Mouse (Mus musculus): ENCODE results near the gene Zfp770. TPM values are rescaled to one million over a fixed set of nuclear protein-coding genes. Genes with fewer than 3 reads are reported as not detected.

Gene Zfp770
- polyA plus RNA-seq, 1 experiment from 2014 or later, result 2.5 TPM

- Histone ChIP-seq H3K9me3 (ENCODE audit: low read length) (no peaks in the 10 kb centered on the region), H3K36me3 (ENCODE audit: insufficient read depth, low read length) (peaks cover 38% of the 10 kb centered on the region), H3K27ac (ENCODE audit: low read length) (no peak overlapping the region), H3K4me3 (ENCODE audit: low read depth, low read length) (no peak overlapping the region), H3K9ac (replicated peaks; ENCODE audit: low read depth) (no peak overlapping the region), H3K4me1 (ENCODE audit: insufficient read depth, low read depth, low read length) (no peaks in the 10 kb centered on the region), H3K27me3 (replicated peaks; ENCODE audit: insufficient read depth, low read length) (no peaks in the 10 kb centered on the region), H3K4me2 (replicated peaks; ENCODE audit: low read depth, low read length) (no peak overlapping the region)
- 90% methylated on average over 6 of the region's 6 CpGs for WGBS
- ATAC-seq (no peak), DNase-seq (ENCODE audit: low spot score) (no peak)
- TF ChIP-seq EP300 (IDR thresholded peaks at IDR 0.05) (no peak), CTCF (IDR thresholded peaks at IDR 0.05) (no peak)
These were observed 48.0 kb downstream of the Zfp770 start for GRCm38 (mm10) chr2:114153247-114153646.

DNA sequence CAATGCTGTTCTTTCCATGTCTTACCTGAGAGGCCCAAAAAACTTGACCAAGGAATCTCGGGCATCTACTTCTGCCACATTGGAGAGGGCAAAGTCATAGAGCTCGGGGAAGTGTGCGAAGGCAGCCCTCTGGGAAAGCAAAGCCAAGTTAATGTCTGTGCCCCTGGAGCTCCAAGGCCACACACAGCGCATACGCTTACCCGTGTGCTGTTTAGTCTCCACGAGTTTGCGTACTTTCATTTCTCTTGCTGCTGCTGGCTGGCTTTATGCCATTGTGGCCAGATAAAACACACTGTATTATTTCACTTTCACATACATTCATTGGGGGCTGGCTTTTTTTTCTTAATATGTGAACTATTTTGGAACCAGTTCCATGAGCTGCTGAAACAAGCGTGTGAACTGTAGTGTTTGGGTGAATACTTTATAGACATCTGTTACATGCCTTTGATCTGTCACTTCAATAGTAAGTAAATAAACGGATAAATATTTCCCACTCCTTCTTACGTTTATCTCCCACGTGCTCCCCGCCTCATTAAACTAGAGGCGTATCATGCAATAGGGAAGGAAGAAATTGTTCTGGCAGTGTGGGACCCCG lies 54.3 kb downstream of the Zfp770 start:
- peaks cover 27% of the 10 kb centered on the region for H3K36me3 ChIP-seq (ENCODE audit: insufficient read depth, low read length)
- WGBS, result 70% methylated on average over 15 of the region's 15 CpGs
- peak; percentile 30; the same call in 1 of the 2 replicates for ATAC-seq

DNA sequence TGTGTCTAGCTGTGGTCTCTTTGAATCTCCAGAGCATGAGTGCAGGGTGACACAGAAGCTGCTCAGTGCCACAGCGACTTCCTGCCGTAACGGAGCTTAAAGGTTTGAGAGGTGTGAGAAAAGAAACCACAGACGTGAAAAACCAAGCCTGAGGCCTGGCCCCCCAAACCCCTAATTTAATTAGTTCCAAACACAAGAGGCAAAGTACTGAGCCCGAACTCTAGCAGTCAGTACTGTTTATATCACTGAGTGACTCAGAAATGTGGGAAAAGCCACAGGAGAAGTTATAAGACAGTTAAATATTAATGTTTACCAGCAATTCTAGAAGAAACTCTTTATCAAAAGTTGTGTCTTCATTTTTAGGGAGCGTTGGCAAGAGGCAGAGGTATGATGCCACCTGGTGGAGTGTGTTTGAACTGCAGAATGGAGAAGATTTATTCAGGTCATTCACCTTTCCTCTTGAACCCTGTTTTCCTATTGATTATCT lies 55.9 kb downstream of the Zfp770 start:
- Histone ChIP-seq H3K9ac (replicated peaks; ENCODE audit: low read depth) (no peak overlapping the region), H3K27me3 (replicated peaks; ENCODE audit: insufficient read depth, low read length) (no peaks in the 10 kb centered on the region), H3K36me3 (ENCODE audit: insufficient read depth, low read length) (peaks cover 19% of the 10 kb centered on the region; the same call in 1 of the 2 replicates), H3K9me3 (ENCODE audit: low read length) (no peaks in the 10 kb centered on the region), H3K4me3 (ENCODE audit: low read depth, low read length) (no peak overlapping the region), H3K4me1 (ENCODE audit: insufficient read depth, low read depth, low read length) (no peaks in the 10 kb centered on the region), H3K4me2 (replicated peaks; ENCODE audit: low read depth, low read length) (no peak overlapping the region), H3K27ac (ENCODE audit: low read length) (no peak overlapping the region)
- WGBS, result 81% methylated on average over 6 of the region's 6 CpGs
- ATAC-seq (no peak), DNase-seq (ENCODE audit: low spot score) (peak; percentile 38)
- TF ChIP-seq EP300 (IDR thresholded peaks at IDR 0.05) (no peak), CTCF (IDR thresholded peaks at IDR 0.05) (peak; percentile 77)

More for the DNA sequence above, 54.3 kb downstream of the Zfp770 start:
- peak; percentile 36 for DNase-seq (ENCODE audit: low spot score)
- Histone ChIP-seq H3K4me1 (ENCODE audit: insufficient read depth, low read depth, low read length) (no peaks in the 10 kb centered on the region), H3K27me3 (replicated peaks; ENCODE audit: insufficient read depth, low read length) (no peaks in the 10 kb centered on the region), H3K4me3 (ENCODE audit: low read depth, low read length) (no peak overlapping the region), H3K9me3 (ENCODE audit: low read length) (no peaks in the 10 kb centered on the region), H3K9ac (replicated peaks; ENCODE audit: low read depth) (no peak overlapping the region), H3K27ac (ENCODE audit: low read length) (no peak overlapping the region), H3K4me2 (replicated peaks; ENCODE audit: low read depth, low read length) (no peak overlapping the region)
- TF ChIP-seq CTCF (IDR thresholded peaks at IDR 0.05), result no peak
- no peak for TF ChIP-seq EP300 (IDR thresholded peaks at IDR 0.05)

DNA sequence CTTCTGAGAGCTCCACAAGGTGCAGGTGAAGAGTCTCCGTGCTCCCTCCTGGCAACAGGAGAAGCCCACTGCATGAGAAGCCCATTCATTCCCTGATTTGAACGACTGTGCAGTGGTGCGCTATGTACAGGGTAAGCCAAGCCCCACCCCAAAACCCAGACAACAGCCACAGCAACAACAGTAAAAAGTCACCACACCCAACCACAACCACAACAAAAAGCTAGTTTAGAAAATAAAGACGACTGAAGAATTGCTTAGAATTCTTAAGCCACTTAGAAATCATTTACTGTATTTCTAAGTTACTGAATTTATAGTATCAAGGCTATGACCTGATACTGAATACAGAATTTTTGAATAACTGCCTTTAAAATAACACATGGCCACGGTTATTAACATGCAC lies 56.4 kb downstream of the Zfp770 start:
- no peaks in the 10 kb centered on the region for H3K27me3 ChIP-seq (replicated peaks; ENCODE audit: insufficient read depth, low read length)
- H3K36me3 ChIP-seq (ENCODE audit: insufficient read depth, low read length), result peaks cover 21% of the 10 kb centered on the region; the same call in 1 of the 2 replicates
- DNase-seq (ENCODE audit: low spot score) (no peak), ATAC-seq (no peak)
- H3K27ac ChIP-seq (ENCODE audit: low read length), result no peak overlapping the region
- no peaks in the 10 kb centered on the region for H3K9me3 ChIP-seq (ENCODE audit: low read length)
- no peak for TF ChIP-seq CTCF (IDR thresholded peaks at IDR 0.05)
- no peak for TF ChIP-seq EP300 (IDR thresholded peaks at IDR 0.05)
- H3K4me2 ChIP-seq (replicated peaks; ENCODE audit: low read depth, low read length), result no peak overlapping the region
- 93% methylated on average over 5 of the region's 5 CpGs for WGBS
- H3K4me3 ChIP-seq (ENCODE audit: low read depth, low read length), result no peak overlapping the region
- H3K9ac ChIP-seq (replicated peaks; ENCODE audit: low read depth), result no peak overlapping the region
- H3K4me1 ChIP-seq (ENCODE audit: insufficient read depth, low read depth, low read length), result no peaks in the 10 kb centered on the region

GRCm38 (mm10) chr2:114143842-114144241 lies 57.4 kb downstream of the Zfp770 start:
- Histone ChIP-seq H3K4me1 (ENCODE audit: insufficient read depth, low read depth, low read length) (no peaks in the 10 kb centered on the region), H3K4me3 (ENCODE audit: low read depth, low read length) (no peak overlapping the region), H3K9me3 (ENCODE audit: low read length) (no peaks in the 10 kb centered on the region), H3K4me2 (replicated peaks; ENCODE audit: low read depth, low read length) (no peak overlapping the region), H3K27me3 (replicated peaks; ENCODE audit: insufficient read depth, low read length) (no peaks in the 10 kb centered on the region), H3K27ac (ENCODE audit: low read length) (no peak overlapping the region), H3K9ac (replicated peaks; ENCODE audit: low read depth) (no peak overlapping the region), H3K36me3 (ENCODE audit: insufficient read depth, low read length) (peaks cover 27% of the 10 kb centered on the region; the same call in 1 of the 2 replicates)
- ATAC-seq (no peak), DNase-seq (ENCODE audit: low spot score) (no peak)
- 93% methylated on average over 6 of the region's 6 CpGs for WGBS
- TF ChIP-seq EP300 (IDR thresholded peaks at IDR 0.05), result no peak
- TF ChIP-seq CTCF (IDR thresholded peaks at IDR 0.05), result no peak

Small RNAs within 50 kb of the gene (microRNA-seq; reads per million reads assigned to microRNA genes)
- 0.73 reads per million for gene Mir7002

Other genes starting within 250 kb of the Zfp770 start
- gene Gjd2, start 187.8 kb downstream of the Zfp770 start, polyA plus RNA-seq (2015; fragmentation: Nextera tagmentation; extraction: Ambion mirVana), result not detected in 2 replicates
- gene Actc1, start 147.9 kb downstream of the Zfp770 start, polyA plus RNA-seq (2015; fragmentation: Nextera tagmentation; extraction: Ambion mirVana), result 170 and 194 TPM in 2 replicates
- 23.3 and 31.0 TPM in 2 replicates for gene Aqr, start 14.4 kb downstream of the Zfp770 start, polyA plus RNA-seq (2015; fragmentation: Nextera tagmentation; extraction: Ambion mirVana)

Data from lung, postnatal 0 days (tissue).